Mouse (Mus musculus): ENCODE results near the gene Ralbp1.

Gene Ralbp1

GRCm38 (mm10) chr17:65863830-65864229, 21.8 kb downstream of the Ralbp1 start:
- in situ Hi-C loops (cut with MboI; ENCODE audit: low pct_unique_long_range_greater_than_20kb in 1 of 2, low sequenced_read_pairs in 2 of 2, unreplicated experiment in 1 of 2) = no loop called here

DNA sequence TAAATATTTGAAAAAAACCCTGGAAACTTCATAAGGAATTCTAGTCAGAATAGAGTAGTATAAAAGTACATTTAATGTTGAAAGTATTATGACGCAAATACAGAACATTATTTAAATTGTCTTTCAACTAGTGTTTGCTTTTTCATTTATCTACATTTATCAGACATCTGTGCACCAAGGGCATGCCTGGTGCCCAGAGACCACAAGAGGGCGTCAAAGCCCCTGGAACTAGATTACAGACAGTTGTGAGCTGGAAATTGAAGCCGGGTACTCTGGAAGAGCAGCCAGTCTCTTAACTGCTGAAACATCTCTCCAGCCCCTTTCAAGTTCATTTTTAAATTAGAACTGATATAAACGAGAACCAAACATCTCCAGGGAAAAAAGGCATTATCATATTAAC, 23.0 kb downstream of the Ralbp1 start:
- in situ Hi-C loops (cut with MboI; ENCODE audit: low pct_unique_long_range_greater_than_20kb in 1 of 2, low sequenced_read_pairs in 2 of 2, unreplicated experiment in 1 of 2) = no loop called here

DNA sequence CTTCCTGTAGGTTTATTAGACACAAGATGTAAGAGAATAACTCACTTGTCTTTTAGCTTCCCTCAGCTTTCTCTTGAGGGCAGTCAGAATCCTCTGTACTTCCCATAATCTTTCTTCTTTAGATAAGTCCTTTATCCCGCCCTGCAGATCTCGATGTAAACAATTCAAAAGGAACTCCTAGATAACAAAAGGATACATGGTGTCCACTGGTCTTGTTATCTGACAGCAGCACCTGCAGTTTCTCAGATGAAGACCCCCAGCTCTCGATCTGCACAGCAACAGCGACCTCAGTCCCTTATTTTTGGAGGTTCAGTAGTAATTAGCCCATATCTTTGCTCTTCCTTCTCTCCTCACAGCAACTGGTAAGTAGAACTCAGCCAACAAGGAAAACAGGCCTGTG, 28.0 kb downstream of the Ralbp1 start:
- in situ Hi-C loops (cut with MboI; ENCODE audit: low pct_unique_long_range_greater_than_20kb in 1 of 2, low sequenced_read_pairs in 2 of 2, unreplicated experiment in 1 of 2) = no loop called here

DNA sequence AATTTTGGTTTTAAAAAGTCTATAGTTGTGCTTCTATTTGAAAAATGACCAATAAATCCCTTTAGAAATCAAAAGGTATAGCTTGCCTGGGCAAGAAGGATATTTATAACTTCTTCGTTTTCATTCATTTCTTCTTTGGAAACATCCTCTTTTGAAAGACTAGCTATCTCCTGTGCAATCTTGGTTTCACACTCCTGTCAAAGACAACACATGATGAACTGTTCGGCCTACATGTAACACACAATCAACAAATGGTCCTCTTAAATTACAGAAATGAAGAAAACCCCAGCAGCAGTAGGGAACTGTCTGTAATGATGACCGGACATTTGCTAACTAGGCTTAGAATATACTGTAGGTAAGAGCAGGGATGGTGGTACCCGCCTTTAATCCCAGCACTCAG, 31.6 kb downstream of the Ralbp1 start:
- in situ Hi-C loops (cut with MboI; ENCODE audit: low pct_unique_long_range_greater_than_20kb in 1 of 2, low sequenced_read_pairs in 2 of 2, unreplicated experiment in 1 of 2) = no loop called here

- in situ Hi-C loops (cut with MboI; ENCODE audit: low pct_unique_long_range_greater_than_20kb in 1 of 2, low sequenced_read_pairs in 2 of 2, unreplicated experiment in 1 of 2) = no loop called here
Measured at GRCm38 (mm10) chr17:65853326-65853725, 32.3 kb downstream of the Ralbp1 start.

- in situ Hi-C loops (cut with MboI; ENCODE audit: low pct_unique_long_range_greater_than_20kb in 1 of 2, low sequenced_read_pairs in 2 of 2, unreplicated experiment in 1 of 2) = no loop called here
Measured at GRCm38 (mm10) chr17:65851749-65852148, 33.8 kb downstream of the Ralbp1 start.

- in situ Hi-C loops (cut with MboI; ENCODE audit: low pct_unique_long_range_greater_than_20kb in 1 of 2, low sequenced_read_pairs in 2 of 2, unreplicated experiment in 1 of 2) = no loop called here
Measured at GRCm38 (mm10) chr17:65850487-65850886, 35.1 kb downstream of the Ralbp1 start.

GRCm38 (mm10) chr17:65847694-65848449, 37.7 kb downstream of the Ralbp1 start:
- in situ Hi-C loops (cut with MboI; ENCODE audit: low pct_unique_long_range_greater_than_20kb in 1 of 2, low sequenced_read_pairs in 2 of 2, unreplicated experiment in 1 of 2) = no loop called here

DNA sequence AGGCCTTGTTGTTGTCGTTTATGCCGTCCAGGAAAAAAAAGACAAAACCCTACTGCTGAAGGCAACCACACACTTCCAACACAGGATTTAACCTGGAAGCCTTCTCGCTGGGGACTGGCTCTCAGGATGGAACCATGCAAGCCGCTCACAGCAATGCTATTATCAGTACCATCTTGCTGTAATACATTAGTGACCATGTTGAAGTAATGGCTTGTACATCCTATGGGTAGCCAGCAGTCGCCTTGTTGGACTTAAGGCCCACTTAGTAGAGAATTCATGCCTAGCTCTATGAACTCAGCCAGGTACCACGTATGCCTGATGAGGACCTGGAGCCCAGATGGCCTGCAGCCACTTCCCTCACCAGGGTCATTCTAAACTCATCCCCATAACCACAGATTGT, 40.2 kb downstream of the Ralbp1 start:
- in situ Hi-C loops (cut with MboI; ENCODE audit: low pct_unique_long_range_greater_than_20kb in 1 of 2, low sequenced_read_pairs in 2 of 2, unreplicated experiment in 1 of 2) = no loop called here

DNA sequence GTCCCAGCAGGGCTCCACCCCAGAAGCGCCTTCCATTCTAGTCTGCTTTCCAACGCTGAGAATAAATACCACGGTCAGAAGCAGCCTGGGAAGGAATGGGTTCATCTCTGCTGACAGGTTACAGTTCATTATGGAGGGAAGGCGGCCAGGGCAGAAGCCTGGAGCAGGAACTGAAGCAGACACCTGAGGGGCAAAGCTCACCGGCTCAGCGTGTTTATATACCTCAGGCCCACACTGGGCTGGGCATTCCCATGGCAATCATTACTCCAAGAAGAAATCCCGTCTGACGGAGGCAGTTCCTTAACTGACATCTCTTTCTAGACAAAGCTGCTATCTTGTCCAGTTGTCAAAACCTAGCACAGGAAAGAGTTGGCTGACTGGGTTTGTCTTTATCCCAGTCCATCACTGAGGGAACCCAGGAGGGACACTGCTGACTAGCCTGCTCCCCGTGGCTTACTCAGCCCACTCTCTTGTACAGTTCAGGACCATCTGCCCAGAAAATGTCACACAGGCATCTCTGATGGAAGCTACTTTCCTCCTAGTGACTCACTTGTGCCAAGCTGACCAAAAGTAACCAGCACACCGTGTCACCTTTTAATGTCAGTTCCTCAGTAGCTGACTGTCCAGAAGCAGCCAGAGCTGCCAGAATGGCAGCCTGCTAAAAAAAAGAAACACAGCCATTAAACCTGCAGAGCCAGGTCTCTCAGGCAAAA, 42.8 kb downstream of the Ralbp1 start:
- in situ Hi-C loops (cut with MboI; ENCODE audit: low pct_unique_long_range_greater_than_20kb in 1 of 2, low sequenced_read_pairs in 2 of 2, unreplicated experiment in 1 of 2) = no loop called here

DNA sequence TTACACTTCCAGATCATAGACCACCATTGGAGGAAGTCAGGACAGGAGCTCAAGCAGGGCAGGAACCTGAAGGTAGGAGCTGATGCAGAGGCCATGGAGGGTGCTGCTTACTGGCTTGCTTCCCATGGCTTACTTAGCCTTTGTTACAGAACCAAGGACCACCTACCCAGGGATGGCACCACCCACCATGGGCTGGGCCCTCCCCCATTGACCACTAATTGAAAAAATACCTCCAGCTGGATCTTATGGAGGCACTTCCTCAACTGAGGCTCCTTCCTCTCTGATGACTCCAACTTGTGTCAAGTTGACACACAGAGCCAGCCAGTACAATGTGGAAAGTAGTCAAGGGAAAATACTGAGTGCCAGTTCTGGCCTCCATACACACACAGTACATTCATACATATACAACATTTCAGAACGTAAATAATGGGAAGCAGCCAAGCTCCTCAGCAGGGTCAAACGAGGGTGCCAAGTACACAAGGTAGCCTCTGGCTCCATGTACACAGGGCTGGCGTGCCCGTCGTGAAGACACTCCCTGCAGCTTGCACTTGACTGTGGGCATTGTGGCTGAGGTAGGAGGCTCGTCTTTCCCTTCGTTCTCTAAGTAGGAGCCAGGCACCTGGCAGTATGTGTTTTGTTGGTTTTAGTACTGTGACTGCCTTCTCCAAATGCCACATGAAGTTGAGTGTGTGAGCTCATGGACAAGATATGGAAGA, 45.9 kb downstream of the Ralbp1 start:
- in situ Hi-C loops (cut with MboI; ENCODE audit: low pct_unique_long_range_greater_than_20kb in 1 of 2, low sequenced_read_pairs in 2 of 2, unreplicated experiment in 1 of 2) = no loop called here

DNA sequence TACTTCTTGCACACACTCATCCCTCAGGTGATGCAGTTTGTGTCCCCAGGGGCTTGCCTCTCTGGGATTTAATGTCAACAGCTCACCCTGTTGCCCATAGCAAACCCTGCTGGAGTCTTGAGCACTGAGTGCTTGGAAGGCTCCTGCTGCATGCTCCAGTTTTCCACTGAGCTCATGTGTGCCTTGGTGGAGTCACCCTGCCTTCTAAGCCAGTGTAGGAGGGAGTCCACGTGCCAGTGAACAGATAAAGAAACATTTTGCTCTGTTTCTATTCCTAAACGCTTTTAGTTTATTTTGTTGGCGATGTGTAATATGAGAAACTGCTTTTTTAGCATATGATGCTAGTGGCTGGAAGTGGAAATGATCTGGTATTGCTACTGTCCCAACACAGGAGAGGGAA, 48.9 kb downstream of the Ralbp1 start:
- in situ Hi-C loops (cut with MboI; ENCODE audit: low pct_unique_long_range_greater_than_20kb in 1 of 2, low sequenced_read_pairs in 2 of 2, unreplicated experiment in 1 of 2) = no loop called here

DNA sequence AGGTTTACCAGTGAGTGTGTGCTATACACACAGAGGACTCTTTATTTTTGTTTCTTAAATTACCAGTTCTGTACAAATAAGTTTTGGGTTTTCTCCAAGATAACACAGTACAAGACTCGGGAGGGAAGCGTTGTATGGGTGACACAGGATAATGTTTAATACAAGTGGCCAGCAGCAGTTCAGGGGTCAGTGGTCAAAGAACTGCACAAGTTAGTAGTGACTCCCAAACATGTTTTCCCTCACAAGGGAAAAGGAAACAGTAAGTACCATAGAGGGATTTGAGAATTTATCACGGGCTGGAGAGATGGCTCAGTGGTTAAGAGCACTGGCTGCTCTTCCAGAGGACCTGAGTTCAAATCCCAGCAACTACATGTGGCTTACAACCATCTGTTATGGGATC, 51.7 kb downstream of the Ralbp1 start:
- in situ Hi-C loops (cut with MboI; ENCODE audit: low pct_unique_long_range_greater_than_20kb in 1 of 2, low sequenced_read_pairs in 2 of 2, unreplicated experiment in 1 of 2) = no loop called here

- in situ Hi-C loops (cut with MboI; ENCODE audit: low pct_unique_long_range_greater_than_20kb in 1 of 2, low sequenced_read_pairs in 2 of 2, unreplicated experiment in 1 of 2) = no loop called here
Measured at GRCm38 (mm10) chr17:65830216-65830863, 55.3 kb downstream of the Ralbp1 start.

DNA sequence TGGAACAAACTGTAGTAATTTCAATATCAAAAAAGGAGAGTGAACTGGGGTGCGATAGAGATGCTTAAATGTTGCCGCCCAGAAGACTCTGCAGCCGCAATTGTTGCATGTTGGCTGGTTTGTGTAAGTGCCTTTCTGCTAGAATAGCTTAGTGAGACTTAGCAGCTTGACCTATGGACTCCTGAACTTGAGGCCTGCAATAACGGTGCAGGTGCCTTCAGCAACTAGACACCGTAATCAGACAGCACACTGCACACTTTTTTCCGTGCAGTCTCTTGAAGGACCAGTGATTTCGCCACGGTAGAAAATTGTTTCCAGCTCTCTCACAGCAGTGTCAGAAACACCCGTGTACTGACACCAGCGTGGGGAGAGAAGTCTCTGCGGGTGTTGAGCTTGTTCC, 56.6 kb downstream of the Ralbp1 start:
- in situ Hi-C loops (cut with MboI; ENCODE audit: low pct_unique_long_range_greater_than_20kb in 1 of 2, low sequenced_read_pairs in 2 of 2, unreplicated experiment in 1 of 2) = no loop called here

DNA sequence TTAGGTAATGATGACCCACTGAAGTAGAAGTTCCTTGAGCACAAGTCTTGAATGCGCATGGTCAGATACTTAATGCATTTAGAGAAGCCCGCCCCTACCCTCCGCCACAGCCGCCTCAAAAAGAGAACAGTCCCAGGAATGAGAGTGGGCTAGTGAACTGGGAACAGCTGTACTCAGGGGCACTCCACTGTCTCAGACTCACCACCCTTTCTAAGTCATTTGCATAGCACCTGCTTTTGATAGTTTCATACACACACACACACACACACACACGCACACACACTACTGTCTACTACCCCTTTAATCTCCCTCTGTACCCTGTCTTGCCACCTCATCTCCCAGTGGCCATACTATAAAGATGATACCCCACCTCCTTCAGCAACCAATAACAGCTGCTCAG, 57.7 kb downstream of the Ralbp1 start:
- in situ Hi-C loops (cut with MboI; ENCODE audit: low pct_unique_long_range_greater_than_20kb in 1 of 2, low sequenced_read_pairs in 2 of 2, unreplicated experiment in 1 of 2) = no loop called here

GRCm38 (mm10) chr17:65827119-65827840, 58.3 kb downstream of the Ralbp1 start:
- in situ Hi-C loops (cut with MboI; ENCODE audit: low pct_unique_long_range_greater_than_20kb in 1 of 2, low sequenced_read_pairs in 2 of 2, unreplicated experiment in 1 of 2) = no loop called here

DNA sequence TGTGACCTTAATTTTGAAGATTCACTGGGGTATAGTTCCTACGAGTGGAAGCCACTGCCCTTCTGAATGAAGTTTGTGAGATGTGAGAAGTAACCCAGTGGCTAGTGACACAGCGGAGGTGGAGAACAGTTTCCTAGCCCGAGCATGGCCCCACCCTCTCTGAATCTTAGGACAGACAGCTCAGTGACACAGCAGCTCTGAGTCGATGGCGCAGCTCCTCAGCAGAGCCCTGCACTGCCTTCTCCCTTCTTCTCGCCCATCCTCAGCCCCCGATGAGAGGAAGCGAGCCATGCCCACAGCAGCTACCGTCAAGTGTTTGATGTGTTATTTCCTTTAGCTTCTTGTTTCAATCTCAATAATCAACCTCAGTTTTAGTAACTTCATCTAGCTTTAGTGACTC, 59.3 kb downstream of the Ralbp1 start:
- in situ Hi-C loops (cut with MboI; ENCODE audit: low pct_unique_long_range_greater_than_20kb in 1 of 2, low sequenced_read_pairs in 2 of 2, unreplicated experiment in 1 of 2) = no loop called here
